Mouse (Mus musculus): Measurements from ENCODE around the gene Acbd6. TPM values are rescaled to one million over a fixed set of nuclear protein-coding genes. Genes with fewer than 3 reads are reported as not detected.
A peak's percentile ranks its signal among the peaks of the same experiment; 100 is the strongest.

The Acbd6 gene
- polyA plus RNA-seq, 1 experiment from 2014 or later = 96.0 TPM

DNA sequence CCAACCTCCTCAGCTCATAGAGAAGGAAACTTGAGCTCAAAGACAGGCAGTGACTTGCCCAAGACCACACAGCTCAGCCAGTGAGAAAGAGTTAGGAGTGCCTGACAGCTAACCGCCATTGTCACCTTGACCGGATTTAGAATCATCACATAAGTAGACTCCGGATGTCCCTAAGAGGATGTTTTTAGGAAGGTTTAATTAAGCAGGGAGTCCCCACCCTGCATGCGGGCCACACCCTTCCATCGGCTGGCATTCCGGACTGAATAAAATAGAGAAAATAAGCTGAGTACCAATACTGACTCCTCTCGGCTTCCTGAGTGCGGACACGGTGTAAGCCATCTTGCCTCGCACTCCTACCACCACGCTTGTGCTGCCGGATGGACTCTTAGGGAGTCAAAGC lies 159.4 kb downstream of the Acbd6 start:
- Histone ChIP-seq H3K4me3 (ENCODE audit: low read depth, low read length) (no peak overlapping the region), H3K4me2 (ENCODE audit: low read length) (no peak overlapping the region), H3K9ac (ENCODE audit: low read depth, low read length) (no peak overlapping the region), H3K27ac (ENCODE audit: low read length) (no peak overlapping the region), H3K4me1 (ENCODE audit: control insufficient read depth, insufficient read depth, low read length) (peaks cover 1% of the 10 kb centered on the region; the same call in 1 of the 2 replicates), H3K27me3 (ENCODE audit: control insufficient read depth, insufficient read depth, low read depth, low read length) (peaks cover 17% of the 10 kb centered on the region), H3K36me3 (ENCODE audit: control insufficient read depth, insufficient read depth, low read length) (no peaks in the 10 kb centered on the region), H3K9me3 (replicated peaks; ENCODE audit: control insufficient read depth, low read length, poor library complexity, severe bottlenecking) (no peaks in the 10 kb centered on the region)
- ATAC-seq = no peak
- 93% methylated on average over 12 of the region's 12 CpGs for WGBS

- Histone ChIP-seq H3K4me3 (ENCODE audit: low read depth, low read length) (no peak overlapping the region), H3K36me3 (ENCODE audit: control insufficient read depth, insufficient read depth, low read length) (no peaks in the 10 kb centered on the region), H3K4me1 (ENCODE audit: control insufficient read depth, insufficient read depth, low read length) (no peaks in the 10 kb centered on the region), H3K9ac (ENCODE audit: low read depth, low read length) (no peak overlapping the region), H3K27me3 (ENCODE audit: control insufficient read depth, insufficient read depth, low read depth, low read length) (peaks cover 30% of the 10 kb centered on the region), H3K27ac (ENCODE audit: low read length) (no peak overlapping the region), H3K9me3 (replicated peaks; ENCODE audit: control insufficient read depth, low read length, poor library complexity, severe bottlenecking) (no peaks in the 10 kb centered on the region), H3K4me2 (ENCODE audit: low read length) (no peak overlapping the region)
- no peak for ATAC-seq
- 87% methylated on average over 3 of the region's 3 CpGs for WGBS
Measured at GRCm38 (mm10) chr1:155718851-155719250, 160.9 kb downstream of the Acbd6 start.

GRCm38 (mm10) chr1:155720006-155720405 lies 162.1 kb downstream of the Acbd6 start:
- H3K9me3 ChIP-seq (replicated peaks; ENCODE audit: control insufficient read depth, low read length, poor library complexity, severe bottlenecking) = no peaks in the 10 kb centered on the region
- no peak overlapping the region for H3K4me3 ChIP-seq (ENCODE audit: low read depth, low read length)
- peaks cover 37% of the 10 kb centered on the region for H3K27me3 ChIP-seq (ENCODE audit: control insufficient read depth, insufficient read depth, low read depth, low read length)
- H3K4me2 ChIP-seq (ENCODE audit: low read length) = no peak overlapping the region
- H3K4me1 ChIP-seq (ENCODE audit: control insufficient read depth, insufficient read depth, low read length) = no peaks in the 10 kb centered on the region
- H3K9ac ChIP-seq (ENCODE audit: low read depth, low read length) = no peak overlapping the region
- no peaks in the 10 kb centered on the region for H3K36me3 ChIP-seq (ENCODE audit: control insufficient read depth, insufficient read depth, low read length)
- no peak overlapping the region for H3K27ac ChIP-seq (ENCODE audit: low read length)
- ATAC-seq = no peak
- 58% methylated on average over 5 of the region's 5 CpGs for WGBS

GRCm38 (mm10) chr1:155721443-155721842 lies 163.5 kb downstream of the Acbd6 start:
- no peaks in the 10 kb centered on the region; the same call in 1 of the 2 replicates for H3K9me3 ChIP-seq (replicated peaks; ENCODE audit: control insufficient read depth, low read length, poor library complexity, severe bottlenecking)
- no peaks in the 10 kb centered on the region for H3K4me1 ChIP-seq (ENCODE audit: control insufficient read depth, insufficient read depth, low read length)
- H3K36me3 ChIP-seq (ENCODE audit: control insufficient read depth, insufficient read depth, low read length) = no peaks in the 10 kb centered on the region
- no peak overlapping the region for H3K4me2 ChIP-seq (ENCODE audit: low read length)
- 21% methylated on average over 8 of the region's 8 CpGs for WGBS
- no peak overlapping the region for H3K9ac ChIP-seq (ENCODE audit: low read depth, low read length)
- no peak overlapping the region for H3K4me3 ChIP-seq (ENCODE audit: low read depth, low read length)
- H3K27ac ChIP-seq (ENCODE audit: low read length) = no peak overlapping the region
- ATAC-seq = no peak
- peaks cover 48% of the 10 kb centered on the region for H3K27me3 ChIP-seq (ENCODE audit: control insufficient read depth, insufficient read depth, low read depth, low read length)

GRCm38 (mm10) chr1:155722185-155722584 lies 164.3 kb downstream of the Acbd6 start:
- ATAC-seq = 0 out of 2 replicates have a peak, but pooled peaks have one; percentile 11
- Histone ChIP-seq H3K4me3 (ENCODE audit: low read depth, low read length) (no peak overlapping the region), H3K27me3 (ENCODE audit: control insufficient read depth, insufficient read depth, low read depth, low read length) (peaks cover 52% of the 10 kb centered on the region), H3K36me3 (ENCODE audit: control insufficient read depth, insufficient read depth, low read length) (no peaks in the 10 kb centered on the region), H3K4me1 (ENCODE audit: control insufficient read depth, insufficient read depth, low read length) (no peaks in the 10 kb centered on the region), H3K9me3 (replicated peaks; ENCODE audit: control insufficient read depth, low read length, poor library complexity, severe bottlenecking) (no peaks in the 10 kb centered on the region; the same call in 1 of the 2 replicates), H3K4me2 (ENCODE audit: low read length) (peak overlapping the region; percentile 41), H3K9ac (ENCODE audit: low read depth, low read length) (no peak overlapping the region), H3K27ac (ENCODE audit: low read length) (no peak overlapping the region)
- under 1% methylated on average over 13 of the region's 13 CpGs for WGBS

DNA sequence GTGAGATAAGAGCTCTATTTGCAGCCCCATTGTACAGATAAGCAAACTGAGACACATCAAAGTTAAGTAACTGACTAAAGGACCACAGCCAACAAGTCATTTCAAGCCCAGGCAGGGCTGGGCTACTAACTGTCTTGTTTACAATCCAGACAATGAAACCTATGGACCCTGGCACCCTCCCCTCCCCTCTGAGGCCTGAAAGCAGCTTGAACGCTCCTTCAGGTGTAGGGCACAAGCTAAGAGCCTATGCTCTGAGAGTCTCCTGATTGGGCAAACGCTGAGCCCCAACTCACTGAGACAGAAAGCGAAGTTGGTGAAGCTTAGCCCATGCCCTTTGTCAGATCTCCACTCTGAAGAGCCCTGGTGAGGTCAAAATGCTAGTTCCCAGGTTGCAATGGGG lies 166.4 kb downstream of the Acbd6 start:
- Histone ChIP-seq H3K9ac (ENCODE audit: low read depth, low read length) (no peak overlapping the region), H3K4me1 (ENCODE audit: control insufficient read depth, insufficient read depth, low read length) (peaks cover 5% of the 10 kb centered on the region), H3K36me3 (ENCODE audit: control insufficient read depth, insufficient read depth, low read length) (no peaks in the 10 kb centered on the region), H3K4me3 (ENCODE audit: low read depth, low read length) (no peak overlapping the region), H3K27me3 (ENCODE audit: control insufficient read depth, insufficient read depth, low read depth, low read length) (peaks cover 72% of the 10 kb centered on the region), H3K4me2 (ENCODE audit: low read length) (no peak overlapping the region), H3K9me3 (replicated peaks; ENCODE audit: control insufficient read depth, low read length, poor library complexity, severe bottlenecking) (no peaks in the 10 kb centered on the region; the same call in 1 of the 2 replicates), H3K27ac (ENCODE audit: low read length) (no peak overlapping the region)
- 70% methylated on average over 3 of the region's 3 CpGs for WGBS
- ATAC-seq = no peak

DNA sequence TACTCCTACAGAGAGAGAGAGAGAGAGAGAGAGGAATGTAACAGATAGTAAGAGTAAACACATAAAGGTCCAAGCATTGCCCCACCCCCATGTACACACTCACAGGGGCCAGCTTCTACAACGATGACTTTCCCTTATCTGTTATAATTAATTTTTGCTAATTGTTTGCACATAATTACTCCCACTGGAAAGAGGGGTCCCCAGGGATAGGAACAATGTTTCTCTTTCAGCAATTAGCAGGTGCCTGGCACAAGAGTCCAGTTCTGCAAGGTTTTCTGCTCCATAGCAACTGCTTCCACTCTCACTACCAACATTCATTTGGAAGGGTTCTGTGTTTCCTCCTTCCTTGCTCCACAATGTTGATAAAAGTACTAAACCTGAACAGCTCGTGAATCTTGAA lies 168.0 kb downstream of the Acbd6 start:
- Histone ChIP-seq H3K9me3 (replicated peaks; ENCODE audit: control insufficient read depth, low read length, poor library complexity, severe bottlenecking) (no peaks in the 10 kb centered on the region; the same call in 1 of the 2 replicates), H3K36me3 (ENCODE audit: control insufficient read depth, insufficient read depth, low read length) (no peaks in the 10 kb centered on the region), H3K4me2 (ENCODE audit: low read length) (no peak overlapping the region), H3K4me1 (ENCODE audit: control insufficient read depth, insufficient read depth, low read length) (peaks cover 8% of the 10 kb centered on the region), H3K27me3 (ENCODE audit: control insufficient read depth, insufficient read depth, low read depth, low read length) (peaks cover 82% of the 10 kb centered on the region), H3K9ac (ENCODE audit: low read depth, low read length) (no peak overlapping the region), H3K4me3 (ENCODE audit: low read depth, low read length) (no peak overlapping the region), H3K27ac (ENCODE audit: low read length) (no peak overlapping the region)
- no peak for ATAC-seq
- 68% methylated on average over 2 of the region's 2 CpGs for whole genome bisulfite sequencing

GRCm38 (mm10) chr1:155727830-155728229 lies 169.9 kb downstream of the Acbd6 start:
- no peak for ATAC-seq
- no peaks in the 10 kb centered on the region; the same call in 1 of the 2 replicates for H3K9me3 ChIP-seq (replicated peaks; ENCODE audit: control insufficient read depth, low read length, poor library complexity, severe bottlenecking)
- no peak overlapping the region for H3K9ac ChIP-seq (ENCODE audit: low read depth, low read length)
- no peak overlapping the region for H3K27ac ChIP-seq (ENCODE audit: low read length)
- H3K4me2 ChIP-seq (ENCODE audit: low read length) = no peak overlapping the region
- no peaks in the 10 kb centered on the region for H3K36me3 ChIP-seq (ENCODE audit: control insufficient read depth, insufficient read depth, low read length)
- H3K27me3 ChIP-seq (ENCODE audit: control insufficient read depth, insufficient read depth, low read depth, low read length) = peaks cover 87% of the 10 kb centered on the region
- 28% methylated on average over 10 of the region's 10 CpGs for WGBS
- no peak overlapping the region for H3K4me3 ChIP-seq (ENCODE audit: low read depth, low read length)
- H3K4me1 ChIP-seq (ENCODE audit: control insufficient read depth, insufficient read depth, low read length) = peaks cover 8% of the 10 kb centered on the region

DNA sequence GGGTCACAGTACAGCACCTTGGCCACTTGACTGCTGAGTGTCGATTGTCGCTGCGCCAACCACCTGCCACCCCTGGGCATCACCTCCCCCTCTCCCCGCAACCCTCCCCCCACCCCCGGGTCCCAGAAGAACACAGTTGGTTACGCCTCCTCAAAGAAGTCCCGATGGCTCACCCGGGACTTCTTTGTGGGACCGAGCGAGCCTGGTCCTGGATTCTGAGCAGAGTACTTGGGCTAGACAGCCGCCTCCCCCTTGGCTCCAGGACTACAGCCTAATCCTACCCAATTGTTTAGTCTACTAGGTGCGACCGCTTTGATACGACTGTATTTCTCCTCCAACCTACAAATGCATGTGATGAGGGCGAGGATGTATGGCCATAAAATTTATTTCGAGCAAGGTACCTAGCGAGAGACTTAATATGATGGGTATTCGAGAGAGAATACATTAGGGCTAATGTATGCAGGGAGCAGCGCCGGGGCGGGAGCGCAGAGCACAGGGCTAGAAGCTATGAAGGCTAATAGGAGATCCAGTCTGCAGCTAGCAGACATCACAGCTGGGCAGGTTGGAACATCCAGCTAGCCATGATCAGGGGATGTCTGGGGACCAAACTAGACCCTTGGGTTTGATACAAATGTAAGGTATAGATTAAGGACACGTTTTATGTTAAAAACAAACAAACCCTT lies 171.3 kb downstream of the Acbd6 start:
- 0 out of 2 replicates have a peak, but pooled peaks have one; percentile 48 for ATAC-seq
- Histone ChIP-seq H3K9ac (ENCODE audit: low read depth, low read length) (0 out of 2 replicates have a peak overlapping the region, but pooled peaks have one; percentile 20), H3K4me2 (ENCODE audit: low read length) (peak overlapping the region; percentile 52), H3K4me1 (ENCODE audit: control insufficient read depth, insufficient read depth, low read length) (peaks cover 8% of the 10 kb centered on the region), H3K4me3 (ENCODE audit: low read depth, low read length) (peak overlapping the region; percentile 19; the same call in 1 of the 2 replicates), H3K36me3 (ENCODE audit: control insufficient read depth, insufficient read depth, low read length) (no peaks in the 10 kb centered on the region), H3K27me3 (ENCODE audit: control insufficient read depth, insufficient read depth, low read depth, low read length) (peaks cover 80% of the 10 kb centered on the region), H3K9me3 (replicated peaks; ENCODE audit: control insufficient read depth, low read length, poor library complexity, severe bottlenecking) (no peaks in the 10 kb centered on the region; the same call in 1 of the 2 replicates), H3K27ac (ENCODE audit: low read length) (no peak overlapping the region)
- WGBS = under 1% methylated on average over 22 of the region's 23 CpGs
